Mouse (Mus musculus): ENCODE results near the gene Sergef. TPM values are rescaled to one million over a fixed set of nuclear protein-coding genes. Genes with fewer than 3 reads are reported as not detected.

Gene Sergef
- total RNA-seq, 4 experiments from 2014 or later = 3.9 to 6.9 (median 5.0) TPM

- DNase-seq (ENCODE audit: low spot score) = no peak
These were observed 63.7 kb downstream of the Sergef start for GRCm38 (mm10) chr7:46575897-46576296.

- no peak for DNase-seq (ENCODE audit: low spot score)
These were observed 66.6 kb downstream of the Sergef start for GRCm38 (mm10) chr7:46572803-46573594.

GRCm38 (mm10) chr7:46569509-46569908 is 70.1 kb downstream of the Sergef start:
- DNase-seq (ENCODE audit: low spot score) = peak; percentile 33

GRCm38 (mm10) chr7:46566318-46567007 is 73.1 kb downstream of the Sergef start:
- no peak for DNase-seq (ENCODE audit: low spot score)

- no peak for DNase-seq (ENCODE audit: low spot score)
These were observed 74.2 kb downstream of the Sergef start for GRCm38 (mm10) chr7:46565374-46565773.

GRCm38 (mm10) chr7:46563801-46564200 is 75.8 kb downstream of the Sergef start:
- DNase-seq (ENCODE audit: low spot score) = no peak

- no peak for DNase-seq (ENCODE audit: low spot score)
These were observed 79.5 kb downstream of the Sergef start for GRCm38 (mm10) chr7:46560061-46560460.

GRCm38 (mm10) chr7:46559643-46560042 is 80.0 kb downstream of the Sergef start:
- peak; percentile 28 for DNase-seq (ENCODE audit: low spot score)

- no peak for DNase-seq (ENCODE audit: low spot score)
These were observed 80.6 kb downstream of the Sergef start for GRCm38 (mm10) chr7:46559006-46559405.

GRCm38 (mm10) chr7:46557996-46558395 is 81.6 kb downstream of the Sergef start:
- DNase-seq (ENCODE audit: low spot score) = no peak

- DNase-seq (ENCODE audit: low spot score) = no peak
These were observed 82.2 kb downstream of the Sergef start for GRCm38 (mm10) chr7:46557387-46557786.

- no peak for DNase-seq (ENCODE audit: low spot score)
These were observed 83.1 kb downstream of the Sergef start for GRCm38 (mm10) chr7:46556358-46557118.

- DNase-seq (ENCODE audit: low spot score) = no peak
These were observed 83.9 kb downstream of the Sergef start for GRCm38 (mm10) chr7:46555731-46556130.

GRCm38 (mm10) chr7:46554855-46555254 is 84.8 kb downstream of the Sergef start:
- no peak for DNase-seq (ENCODE audit: low spot score)

- peak; percentile 57 for DNase-seq (ENCODE audit: low spot score)
These were observed 85.6 kb downstream of the Sergef start for GRCm38 (mm10) chr7:46554003-46554402.

GRCm38 (mm10) chr7:46551935-46552752 is 87.5 kb downstream of the Sergef start:
- no peak for DNase-seq (ENCODE audit: low spot score)

- DNase-seq (ENCODE audit: low spot score) = no peak
These were observed 88.4 kb downstream of the Sergef start for GRCm38 (mm10) chr7:46551173-46551572.

GRCm38 (mm10) chr7:46548124-46548523 is 91.5 kb downstream of the Sergef start:
- no peak for DNase-seq (ENCODE audit: low spot score)

GRCm38 (mm10) chr7:46547642-46548041 is 92.0 kb downstream of the Sergef start:
- DNase-seq (ENCODE audit: low spot score) = no peak

- DNase-seq (ENCODE audit: low spot score) = no peak
These were observed 93.1 kb downstream of the Sergef start for GRCm38 (mm10) chr7:46546539-46546938.

GRCm38 (mm10) chr7:46544195-46544641 is 95.4 kb downstream of the Sergef start:
- no peak for DNase-seq (ENCODE audit: low spot score)
